Comparison of ENCODE assay signal across 8 mouse cellular contexts in the genomic region with DNA sequence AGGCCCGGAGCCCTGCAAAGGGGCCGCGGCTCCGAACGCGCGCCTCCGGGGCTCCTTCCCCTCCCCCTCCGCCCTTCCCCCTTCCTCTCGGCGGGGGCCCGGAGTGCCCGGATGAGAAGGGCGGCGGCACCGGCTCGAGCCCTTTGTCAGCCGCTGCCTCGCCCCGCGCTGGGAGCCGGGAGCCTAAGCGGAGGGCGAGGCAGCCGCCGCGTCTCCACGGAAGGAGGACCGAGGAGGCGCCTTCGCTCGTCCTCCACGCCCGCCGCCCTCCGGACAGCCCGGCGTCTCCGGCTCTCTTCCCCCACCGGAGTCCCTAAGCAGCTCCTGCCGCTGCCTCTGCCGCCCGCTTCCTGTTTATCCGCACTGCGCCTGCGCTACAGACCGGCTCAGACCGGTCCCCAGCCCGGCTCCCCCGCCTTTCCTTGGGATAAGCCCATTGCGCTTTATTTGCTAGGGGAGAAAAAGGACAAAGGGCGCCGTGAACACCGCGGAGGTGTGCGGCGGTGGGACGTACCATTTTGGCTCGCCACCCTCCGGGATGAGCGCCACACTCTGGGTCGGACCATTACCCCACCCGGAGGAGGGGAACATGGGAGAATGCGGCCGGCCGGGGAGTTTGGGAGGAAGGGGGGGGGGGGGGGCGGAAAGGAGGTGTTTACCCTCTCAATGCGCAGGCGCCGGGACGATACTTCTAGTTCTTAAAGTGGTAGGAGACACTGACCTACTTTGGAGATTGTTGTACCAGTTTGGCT. TPM values are rescaled to one million over a fixed set of nuclear protein-coding genes. Genes with fewer than 3 reads are reported as not detected.
DNase-seq lines count a peak whose midpoint lies in the region; ATAC-seq lines count a peak whose summit lies in the region.

Gene Mgea5 (minus strand): TSS at position 657 of the 752 bp plus-strand sequence.

- peak within 1 kb of the TSS; percentile 96 for H3K4me3 ChIP-seq in heart, embryonic 10.5 days
- H3K4me3 ChIP-seq in kidney, embryonic 15.5 days (replicated peaks), result peak within 1 kb of the TSS; percentile 100

- peaks cover 28% of the 10 kb centered on the region for H3K36me3 ChIP-seq in heart, embryonic 10.5 days
- peaks cover 31% of the 10 kb centered on the region for H3K36me3 ChIP-seq in kidney, embryonic 15.5 days

- under 1% methylated on average over 71 of the region's 71 CpGs for WGBS in heart, embryonic 10.5 days
- WGBS in kidney, embryonic 15.5 days, result under 1% methylated on average over 61 of the region's 71 CpGs

- H3K9ac ChIP-seq in kidney, embryonic 15.5 days, result peak within 1 kb of the TSS; percentile 99

- peak within 1 kb of the TSS; percentile 99 for H3K27ac ChIP-seq in heart, embryonic 10.5 days
- H3K27ac ChIP-seq in kidney, embryonic 15.5 days, result peak within 1 kb of the TSS; percentile 98

- H3K9me3 ChIP-seq in heart, embryonic 10.5 days, result no peaks in the 10 kb centered on the region
- H3K9me3 ChIP-seq in kidney, embryonic 15.5 days (replicated peaks), result no peaks in the 10 kb centered on the region

- no peaks in the 10 kb centered on the region for H3K27me3 ChIP-seq in heart, embryonic 10.5 days (ENCODE audit: insufficient read depth, poor library complexity, severe bottlenecking)
- no peaks in the 10 kb centered on the region for H3K27me3 ChIP-seq in kidney, embryonic 15.5 days

- DNase-seq in B cell, adult 2 months, result peak; percentile 96 to 97
- peak; percentile 100 for DNase-seq in brain, adult 2 months (ENCODE audit: low read depth, low spot score)
- peak; percentile 99 for DNase-seq in heart, embryonic 10.5 days (ENCODE audit: low spot score)
- peak; percentile 98 for DNase-seq in liver
- peak; percentile 98 to 99 for DNase-seq in spleen, postnatal 4 days (ENCODE audit: low spot score in 2 of 2)

- peak within 1 kb of the TSS; percentile 72 for H3K4me2 ChIP-seq in kidney, embryonic 15.5 days

- peaks cover 17% of the 10 kb centered on the region for H3K4me1 ChIP-seq in heart, embryonic 10.5 days
- peaks cover 35% of the 10 kb centered on the region for H3K4me1 ChIP-seq in kidney, embryonic 15.5 days

- ATAC-seq in erythroblast, adult 5-6 weeks (replicated peaks; ENCODE audit: low FRiP score, poor library complexity, severe bottlenecking), result peak; percentile 91
- peak; percentile 98 for ATAC-seq in kidney, embryonic 15.5 days (replicated peaks; ENCODE audit: low FRiP score)
- ATAC-seq in monocyte, adult 5-6 weeks (replicated peaks; ENCODE audit: insufficient number of reproducible peaks, low FRiP score, low TSS enrichment, poor library complexity, severe bottlenecking), result peak; percentile 96

RNA-seq across cellular contexts. Expression of gene Mgea5, which starts in this region (rescaled TPM):
- 124 and 142 TPM in 2 replicates for total RNA-seq in erythroblast, adult 5-6 weeks (2015; ENCODE audit: low replicate concordance)
- total RNA-seq in erythroblast, adult 5-6 weeks (2017; ENCODE audit: low replicate concordance), result 257 and 309 TPM in 2 replicates
- 39.6 and 52.5 TPM in 2 replicates for polyA plus RNA-seq in heart, embryonic 10.5 days (2016; fragmentation: Nextera tagmentation; extraction: Ambion mirVana)
- polyA plus RNA-seq in kidney, embryonic 15.5 days (2015; fragmentation: Nextera tagmentation; extraction: Ambion mirVana), result 47.4 and 53.3 TPM in 2 replicates
- 301 to 380 TPM (median 322 TPM) in 3 replicates for total RNA-seq in monocyte, adult 5-6 weeks (2017)

Comparison
In these comparisons a context has a peak if more than half of its experiments do, and no peak if none do; other contexts are left out.
1. Peak in every context shown above with its lines: DNase-seq, ATAC-seq, H3K4me3 ChIP-seq and H3K27ac ChIP-seq.